Mouse (Mus musculus) urinary bladder, adult 18-20 months (tissue): ENCODE measurements around the gene Galk2.
A peak's percentile ranks its signal among the peaks of the same experiment; 100 is the strongest.

ENCODE experiments used
- DNase-seq, 2 experiments: peaks; one replicate each; pipeline ENCODE4 v3.0.0; 2022; ENCODE audit warnings: low spot score in 2 of 2, mixed read lengths in 2 of 2

The Galk2 gene

DNA sequence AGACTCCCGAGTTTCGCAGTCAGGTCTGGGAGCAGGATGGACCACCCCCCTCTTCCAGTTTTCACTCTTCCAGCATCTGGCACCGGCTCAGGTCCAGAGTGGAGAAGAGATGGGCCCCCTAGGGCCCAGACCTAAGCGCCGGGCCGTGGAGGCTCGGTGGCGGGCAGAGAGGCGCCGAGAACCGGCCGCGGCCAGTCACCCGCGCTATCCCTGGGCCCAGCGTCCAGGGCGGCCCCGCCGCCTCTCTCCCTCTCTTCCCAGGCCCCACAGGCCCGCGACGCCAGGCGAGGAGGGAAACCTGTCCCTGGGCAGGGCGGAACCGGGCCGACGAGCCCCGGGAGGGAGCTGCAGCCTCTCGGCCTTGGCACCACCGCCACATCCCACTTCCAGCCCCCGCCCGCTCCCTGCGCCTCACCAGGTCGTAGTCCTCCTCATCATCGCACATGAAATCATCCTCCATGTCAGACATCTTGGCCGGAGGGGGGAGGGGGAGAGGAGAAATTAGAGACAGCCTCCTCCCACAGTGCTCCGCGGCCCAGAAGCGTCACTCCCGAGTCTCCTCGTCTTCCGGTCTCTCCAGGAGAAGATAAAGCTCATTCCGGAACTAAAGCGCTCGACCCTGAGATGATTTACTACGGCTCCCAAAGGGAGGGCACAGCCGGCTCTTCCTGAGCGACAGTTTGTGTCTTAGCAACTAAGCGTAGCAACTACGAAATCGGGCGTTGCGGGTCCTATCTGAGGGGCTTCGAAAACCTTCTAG, at the start of gene Galk2, which contains the start of gene Cops2:
TSS of gene Galk2 (plus strand) at position 589 of the 760 bp plus-strand sequence.
TSS of gene Cops2 (minus strand) at position 619 of the 760 bp plus-strand sequence.
- DNase-seq = peak; percentile 87 to 90

GRCm38 (mm10) chr2:125809551-125809950, 49.4 kb upstream of the Galk2 start:
- DNase-seq = no peak

- no peak for DNase-seq
Observed at GRCm38 (mm10) chr2:125811332-125811731, 47.6 kb upstream of the Galk2 start.

DNA sequence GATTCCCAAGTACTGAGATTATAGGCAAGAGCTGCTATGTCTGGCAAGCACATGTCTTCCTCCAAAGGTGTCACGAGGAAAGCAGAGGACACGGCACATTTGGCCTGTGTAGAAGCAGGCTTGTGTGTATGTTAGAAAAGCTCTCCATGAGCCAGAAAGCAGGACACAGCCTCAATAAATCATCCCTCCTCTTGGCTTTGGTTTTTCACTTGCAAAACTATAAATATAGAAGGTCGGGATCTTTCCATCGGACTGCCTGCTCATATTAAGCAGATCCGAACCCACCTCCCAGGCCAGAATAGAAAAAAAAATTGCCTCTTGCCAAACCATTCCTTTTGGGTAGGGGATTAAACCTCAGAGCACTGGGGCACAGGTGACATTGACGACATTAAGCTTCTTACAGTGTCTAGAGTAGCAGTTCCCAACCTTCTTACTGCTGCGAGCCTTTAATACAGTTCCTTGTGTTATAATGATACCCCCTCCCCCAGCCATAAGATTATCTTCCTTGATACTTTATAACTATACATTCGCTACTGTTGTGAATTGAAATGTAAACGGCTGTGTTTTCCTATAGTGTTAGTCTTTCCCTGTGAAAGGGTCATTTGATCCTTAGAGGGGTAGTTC, 44.8 kb upstream of the Galk2 start:
- DNase-seq = no peak

- DNase-seq = no peak
Observed at GRCm38 (mm10) chr2:125820397-125820796, 38.5 kb upstream of the Galk2 start.

DNA sequence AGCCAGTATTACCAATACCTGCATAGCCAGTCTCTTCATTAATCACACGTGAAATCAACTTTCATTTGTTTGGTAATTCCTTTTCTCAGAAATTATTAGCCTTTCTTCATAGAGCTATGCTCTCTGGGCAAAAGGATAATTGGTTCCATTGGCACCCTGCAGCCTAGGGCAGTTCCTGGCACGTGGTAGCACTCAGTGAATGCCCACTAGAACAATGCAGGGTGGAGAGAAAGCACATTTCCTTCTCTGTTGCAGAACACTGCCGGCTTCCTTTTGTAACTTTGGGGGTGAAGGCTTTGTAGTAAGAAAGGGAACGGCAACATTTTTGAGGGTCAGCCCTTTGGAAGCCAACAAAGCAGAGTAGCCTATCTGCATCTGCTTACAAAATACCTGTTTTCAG, 32.7 kb upstream of the Galk2 start:
- no peak for DNase-seq

DNA sequence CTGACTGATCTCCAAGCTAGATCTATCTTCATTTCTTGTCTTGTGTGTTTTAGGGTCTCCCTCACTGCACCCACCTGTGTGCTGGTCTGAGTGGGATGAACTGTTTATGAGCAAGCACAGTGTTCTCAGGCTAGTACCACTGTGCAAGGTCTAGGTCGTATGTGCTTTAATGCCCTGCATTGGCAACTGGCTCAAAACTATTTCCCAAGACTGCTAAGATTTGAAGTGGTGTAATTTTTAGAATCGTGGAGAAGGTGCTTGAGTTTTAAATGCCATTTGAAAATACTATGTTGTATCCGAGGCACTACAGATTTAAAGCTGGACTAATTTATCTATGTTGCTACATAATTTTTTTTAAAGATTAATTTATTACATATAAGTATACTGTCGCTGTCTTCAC, 31.0 kb upstream of the Galk2 start:
- no peak for DNase-seq

DNA sequence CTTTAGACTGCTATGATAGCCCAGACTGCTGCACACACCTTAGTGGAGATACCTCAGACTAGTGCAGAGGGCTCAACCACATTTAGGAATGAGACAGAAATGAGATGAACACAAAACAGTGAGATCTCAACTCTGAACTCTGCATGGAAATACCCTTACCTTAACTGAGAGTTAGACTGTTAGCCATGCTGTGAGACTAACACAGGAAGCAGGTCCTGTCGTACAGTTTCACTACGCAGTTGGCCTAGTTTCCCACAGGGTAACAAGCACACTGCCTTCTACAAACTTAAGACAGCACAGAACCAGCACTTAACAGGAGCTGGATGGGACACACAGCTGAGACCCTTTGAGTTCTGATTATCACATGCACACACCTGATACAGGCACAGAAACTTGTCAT, 29.0 kb upstream of the Galk2 start:
- no peak for DNase-seq

- no peak for DNase-seq
Observed at GRCm38 (mm10) chr2:125838091-125838490, 20.8 kb upstream of the Galk2 start.

GRCm38 (mm10) chr2:125838708-125839284, 20.1 kb upstream of the Galk2 start:
- DNase-seq = no peak

DNA sequence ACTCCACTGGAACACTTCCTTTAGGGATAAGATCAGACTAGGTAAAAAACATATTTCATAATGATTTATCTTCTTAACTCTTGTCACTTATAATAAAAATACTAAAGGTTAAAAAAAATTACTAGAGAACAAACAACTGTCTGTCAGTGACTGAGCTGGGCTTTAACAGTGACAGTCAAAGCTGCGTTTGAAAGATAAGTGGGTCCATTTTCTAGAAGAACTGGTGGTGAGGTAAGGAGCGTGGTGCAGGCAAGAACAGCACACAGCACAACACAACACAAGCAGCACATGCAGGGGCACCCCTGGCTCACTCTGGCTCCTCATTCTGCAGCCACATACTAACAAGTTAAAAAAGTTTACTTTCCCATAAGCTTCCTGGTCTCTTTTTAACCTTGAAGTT, 7.7 kb upstream of the Galk2 start:
- no peak for DNase-seq

- DNase-seq = no peak
Observed at GRCm38 (mm10) chr2:125857707-125858106, 1.2 kb upstream of the Galk2 start.

GRCm38 (mm10) chr2:125863799-125864198, 4.9 kb downstream of the Galk2 start:
- DNase-seq = no peak

DNA sequence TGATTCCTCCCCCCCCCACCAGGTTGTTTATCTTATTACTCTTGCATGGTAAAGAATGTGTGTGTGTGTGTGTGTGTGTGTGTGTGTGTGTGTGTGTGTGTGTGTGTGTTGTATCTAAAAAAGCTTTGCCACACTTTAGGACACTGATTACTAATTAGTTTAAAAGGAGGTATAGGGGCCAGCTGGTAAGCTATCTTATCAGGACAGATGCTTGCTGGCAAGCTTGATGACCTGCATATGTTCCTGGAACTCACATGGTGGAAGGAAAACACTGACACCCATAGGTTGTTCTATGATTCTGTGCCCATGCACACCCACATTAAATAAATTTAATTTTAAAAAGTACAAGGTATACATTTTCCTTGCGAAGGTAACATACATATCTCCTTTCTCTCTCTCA, 5.6 kb downstream of the Galk2 start:
- DNase-seq = no peak

DNA sequence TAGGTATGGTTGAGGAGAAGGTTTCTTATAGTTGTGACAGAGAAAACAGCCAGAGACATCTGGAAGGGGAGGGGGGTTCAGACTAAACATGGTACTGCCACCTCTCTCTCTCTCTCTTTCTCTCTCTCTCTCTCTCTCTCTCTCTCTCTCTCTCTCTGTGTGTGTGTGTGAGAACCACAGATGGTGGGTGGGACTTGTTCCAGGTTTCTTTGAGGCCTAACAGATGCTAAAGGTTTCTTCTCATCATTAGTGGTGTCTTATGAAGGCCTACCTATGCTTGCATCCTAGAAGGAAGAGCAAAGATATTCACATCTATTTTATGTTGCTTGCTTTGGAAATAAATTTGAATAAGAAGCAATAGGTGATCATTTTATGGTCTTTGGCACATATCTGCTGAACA, 6.7 kb downstream of the Galk2 start:
- DNase-seq = no peak

DNA sequence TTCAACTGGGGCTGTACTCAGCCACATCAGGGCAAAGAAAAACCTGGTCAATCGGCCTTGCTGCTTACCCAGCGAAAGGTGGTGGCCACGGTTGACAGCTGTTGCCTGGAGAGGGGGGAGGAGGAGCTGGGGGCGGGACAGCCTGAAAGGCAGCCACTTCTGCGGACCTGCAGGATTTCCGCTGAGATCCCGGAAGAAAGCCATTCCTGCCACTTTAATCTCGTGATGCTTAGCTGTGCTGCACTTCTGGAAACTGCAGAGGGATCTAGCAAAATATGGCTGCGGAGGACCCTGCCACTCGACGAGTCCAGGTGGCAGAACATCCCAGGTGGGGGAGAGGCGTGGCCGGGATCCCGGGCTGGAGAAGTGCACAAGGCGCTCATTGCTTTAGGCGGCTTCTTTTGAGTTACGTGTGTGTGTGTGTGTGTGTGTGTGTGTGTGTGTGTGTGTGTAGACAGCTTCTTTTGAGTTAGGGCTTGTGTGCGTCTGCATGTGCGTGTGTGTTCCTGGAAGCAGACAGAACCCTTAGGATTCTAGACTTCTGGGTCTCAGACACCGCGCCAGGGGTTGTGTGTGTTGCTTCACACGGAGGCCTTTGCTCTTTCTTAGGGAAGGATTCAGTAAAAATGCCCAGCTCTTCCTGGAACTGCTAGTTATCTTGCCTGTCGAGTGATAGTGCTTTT, 7.3 kb downstream of the Galk2 start:
- peak; percentile 51 to 52 for DNase-seq

DNA sequence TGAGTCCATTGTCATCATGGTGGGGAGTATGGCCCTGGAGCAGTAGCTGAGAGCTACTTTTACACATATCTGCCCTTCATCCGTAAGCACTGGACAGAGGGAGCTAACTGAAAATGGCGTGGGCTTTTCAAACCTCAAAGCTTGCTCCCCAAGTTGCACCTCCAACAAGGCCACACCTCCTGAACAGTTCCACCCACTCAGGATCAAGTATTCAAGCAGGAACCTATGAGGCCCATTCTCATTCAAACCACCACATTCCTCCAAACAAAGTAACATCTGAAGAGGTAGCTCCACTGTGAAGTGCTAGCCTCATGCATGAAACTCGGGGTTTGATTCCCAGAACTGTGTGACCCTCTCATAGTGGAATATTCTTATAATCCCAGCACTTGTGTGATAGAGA, 9.4 kb downstream of the Galk2 start:
- no peak for DNase-seq

DNA sequence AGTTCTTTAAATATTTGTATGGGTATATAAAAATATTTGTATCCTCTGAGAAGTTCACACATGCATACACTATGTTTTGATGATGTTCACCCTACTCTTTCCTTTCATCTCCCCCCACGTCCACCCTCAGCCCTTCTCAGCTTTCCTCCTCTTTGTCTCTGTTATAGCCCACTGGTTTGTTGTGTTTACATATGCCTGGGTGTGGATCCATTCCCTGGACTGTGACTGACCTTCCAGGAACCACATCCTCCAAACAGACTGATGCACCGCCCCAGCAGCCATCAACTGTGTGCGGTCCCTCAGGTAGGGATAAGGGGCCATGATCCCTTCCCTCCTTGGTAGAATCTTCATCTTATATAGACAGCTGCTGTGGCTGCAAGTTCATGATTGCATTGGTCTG, 11.2 kb downstream of the Galk2 start:
- no peak for DNase-seq

GRCm38 (mm10) chr2:125885891-125886576, 27.1 kb downstream of the Galk2 start:
- DNase-seq = no peak

- DNase-seq = no peak
Observed at GRCm38 (mm10) chr2:125893096-125893495, 34.2 kb downstream of the Galk2 start.

DNA sequence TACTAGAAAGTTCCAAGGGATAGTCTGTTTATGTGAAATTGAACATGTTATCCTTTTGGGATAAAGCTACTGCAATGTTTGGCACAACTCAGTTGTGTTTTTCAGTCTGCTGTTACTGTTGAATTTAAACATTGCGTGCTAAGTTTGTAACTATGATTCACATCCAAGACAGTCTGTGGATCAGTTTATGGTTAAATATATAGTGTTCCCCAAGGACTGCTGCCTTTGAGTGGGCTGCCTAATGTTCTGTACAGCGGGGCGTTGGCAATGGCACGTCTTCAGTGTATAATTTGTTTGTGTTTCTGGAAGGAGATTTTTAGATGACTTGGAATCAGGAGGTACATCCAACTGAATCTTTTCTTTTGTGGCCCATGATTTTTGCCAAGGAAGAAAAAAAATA, 36.2 kb downstream of the Galk2 start:
- no peak for DNase-seq

- no peak for DNase-seq
Observed at GRCm38 (mm10) chr2:125896355-125896754, 37.4 kb downstream of the Galk2 start.
